Mouse (Mus musculus): ENCODE measurements around the gene Pcnx2. TPM values are rescaled to one million over a fixed set of nuclear protein-coding genes. Genes with fewer than 3 reads are reported as not detected.

Gene Pcnx2
- total RNA-seq, 2 experiments from 2014 or later = 0.49 to 0.56 TPM

DNA sequence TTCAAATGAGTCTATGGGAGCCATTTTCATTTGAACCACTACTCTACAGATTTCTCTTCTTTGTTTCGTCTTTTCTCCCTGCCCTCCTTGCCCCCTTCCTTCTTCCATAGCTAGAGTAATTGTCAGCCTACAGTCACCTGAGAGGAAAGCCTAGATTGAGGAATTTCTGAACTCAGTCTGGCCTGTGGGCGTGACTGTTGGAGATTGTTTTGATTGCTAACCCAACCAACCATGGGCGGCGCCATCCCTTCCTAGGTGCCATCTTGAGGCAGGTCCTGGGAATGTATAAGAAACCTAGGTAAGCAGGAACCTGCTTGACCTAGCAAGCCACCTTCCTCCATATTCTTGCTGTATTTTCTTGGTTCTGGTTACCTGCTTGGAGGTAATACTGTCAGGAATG, 172.0 kb downstream of the Pcnx2 start:
- peak in 1 of 2 experiments; percentile 8 for DNase-seq
- intact Hi-C loops (cut with DNase I) = no loop called here

DNA sequence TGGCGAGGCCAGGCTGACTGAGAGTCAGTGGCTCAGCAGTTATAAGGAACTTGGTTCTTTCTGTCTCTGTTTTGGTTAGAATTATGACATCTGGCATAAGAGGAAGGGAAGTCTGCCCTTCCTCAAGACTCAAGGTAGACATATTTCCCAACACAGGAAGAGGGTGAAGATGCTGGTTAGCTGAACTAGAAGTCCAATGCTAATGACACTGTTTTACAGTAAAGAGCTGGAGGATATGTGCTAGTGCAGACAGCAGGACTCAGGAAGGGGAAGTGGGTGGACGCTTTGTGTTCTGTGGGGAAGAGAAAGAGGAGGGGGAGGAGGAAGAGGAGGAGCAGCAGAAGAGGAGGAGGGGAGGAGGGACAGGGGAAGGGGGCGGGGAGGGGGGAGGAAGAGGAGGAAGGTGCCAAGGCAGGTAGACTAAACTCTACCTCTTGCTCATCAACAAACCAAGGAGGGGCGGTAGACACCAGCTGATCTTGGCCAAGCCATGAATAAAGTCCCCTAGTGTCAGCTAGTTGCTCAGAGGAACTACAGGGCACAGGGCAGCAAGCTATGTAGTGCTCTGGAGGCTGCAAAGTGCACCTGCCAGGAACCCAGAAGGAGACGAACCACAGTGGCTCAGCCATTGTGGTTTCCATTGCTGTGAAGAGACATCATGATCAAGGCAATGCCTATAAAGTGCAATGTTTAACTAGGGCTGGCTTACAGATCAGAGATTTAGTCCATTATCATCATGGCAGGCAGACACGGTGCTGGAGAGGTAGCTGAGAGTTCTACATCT, 172.9 kb downstream of the Pcnx2 start:
- DNase-seq = peak in 1 of 2 experiments; percentile 10
- intact Hi-C loops (cut with DNase I) = no loop called here

DNA sequence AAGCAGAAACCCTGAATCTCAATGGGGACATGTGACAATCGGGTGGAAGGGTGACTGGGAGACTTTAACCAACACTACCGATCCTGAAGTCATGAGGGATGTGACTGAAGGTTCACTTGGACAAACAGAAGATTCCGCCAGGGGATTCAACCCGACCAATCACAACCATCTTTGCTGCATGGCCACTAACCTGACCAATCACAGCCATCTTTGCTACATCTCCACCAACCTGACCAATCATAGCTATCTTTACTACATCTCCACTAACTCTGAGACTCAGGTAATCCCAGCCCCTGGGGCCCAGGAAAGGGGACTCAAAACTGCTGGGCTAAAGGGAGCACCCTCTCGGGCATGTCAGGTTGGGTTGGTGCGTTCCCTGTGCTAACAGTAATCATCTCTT, 174.7 kb downstream of the Pcnx2 start:
- no peak for DNase-seq
- intact Hi-C loops (cut with DNase I) = no loop called here

DNA sequence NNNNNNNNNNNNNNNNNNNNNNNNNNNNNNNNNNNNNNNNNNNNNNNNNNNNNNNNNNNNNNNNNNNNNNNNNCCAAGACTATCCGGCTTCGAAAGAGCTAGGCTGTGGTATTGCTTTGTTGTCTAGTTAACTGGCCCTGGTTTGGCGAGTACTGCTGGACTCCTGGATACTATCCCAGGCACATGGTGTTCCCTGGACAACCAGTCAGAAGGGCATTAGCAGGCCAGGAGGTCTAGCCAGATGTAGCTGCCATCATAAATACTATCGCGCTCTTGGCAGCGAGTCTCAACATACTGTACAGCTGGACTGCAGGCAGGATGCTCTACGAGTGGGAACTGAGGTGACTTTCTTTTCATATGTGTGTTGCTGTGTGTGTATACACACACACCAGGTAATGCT, 175.4 kb downstream of the Pcnx2 start:
- intact Hi-C loops (cut with DNase I) = no loop called here
- DNase-seq = peak; percentile 34 to 49

DNA sequence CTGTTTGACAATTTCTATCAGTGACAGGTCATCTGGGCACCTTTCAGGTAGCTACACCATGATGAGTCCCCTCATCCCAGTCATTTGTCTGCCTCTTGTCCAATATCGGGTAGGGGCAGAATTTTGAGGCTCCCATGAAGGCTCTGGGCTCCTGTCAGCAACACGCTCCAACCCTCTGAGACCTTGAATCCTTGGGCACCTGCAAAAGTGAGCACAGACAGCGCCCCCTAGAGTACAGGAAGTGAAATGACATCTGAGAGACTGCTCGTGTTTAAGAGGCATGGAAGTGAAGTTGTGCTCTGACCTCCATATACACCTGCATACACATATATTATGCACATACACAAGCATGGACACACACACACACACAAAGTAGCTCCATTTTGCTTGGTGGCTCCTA, 179.2 kb downstream of the Pcnx2 start:
- intact Hi-C loops (cut with DNase I) = loop anchor here (5.0 kb wide), 1 partner anchor 142 kb away; no protein-coding TSS in a partner anchor

DNA sequence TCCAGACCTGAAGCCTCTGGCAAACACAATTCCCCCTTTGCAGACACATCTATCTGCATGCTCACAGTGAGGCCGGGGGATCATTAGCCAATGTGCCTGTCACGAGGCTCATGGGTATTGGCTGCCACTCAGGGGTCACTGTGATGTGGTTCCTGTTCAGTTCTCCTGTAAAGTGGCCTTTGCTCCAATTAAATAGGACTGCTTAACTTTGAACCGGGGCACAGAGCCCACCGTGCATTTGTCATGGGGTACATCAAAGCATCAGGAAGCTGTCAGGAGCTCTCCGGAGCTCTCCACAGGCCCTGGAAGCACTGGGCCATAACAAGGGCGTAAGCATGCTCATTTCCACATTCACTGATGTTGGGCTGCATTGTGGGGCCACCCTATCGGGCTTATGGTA, 181.5 kb downstream of the Pcnx2 start:
- intact Hi-C loops (cut with DNase I) = loop anchor here (5.0 kb wide), 1 partner anchor 139 kb away; no protein-coding TSS in a partner anchor
- no peak for DNase-seq

More for the DNA sequence above, 179.2 kb downstream of the Pcnx2 start:
- DNase-seq = no peak

DNA sequence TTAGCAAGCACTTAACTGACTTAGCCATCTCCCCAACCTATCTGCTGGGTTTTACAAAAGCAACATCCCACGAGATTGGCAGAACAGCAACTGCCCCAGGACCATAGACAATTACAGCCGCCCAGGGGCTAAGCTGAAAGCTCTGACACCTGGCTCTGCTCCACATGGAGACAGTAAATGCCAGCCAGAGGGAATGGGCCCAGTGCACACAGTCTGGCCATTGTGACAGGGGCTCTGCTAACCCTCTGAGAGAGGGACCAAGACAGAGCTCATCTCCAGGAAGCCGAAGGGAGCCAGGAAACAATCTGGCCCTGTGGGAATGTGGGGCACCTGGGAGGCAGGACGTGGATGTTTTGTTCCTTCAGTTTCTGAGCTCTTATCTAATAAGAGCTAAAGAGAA, 181.9 kb downstream of the Pcnx2 start:
- intact Hi-C loops (cut with DNase I) = loop anchor here (5.0 kb wide), 1 partner anchor 139 kb away; no protein-coding TSS in a partner anchor
- DNase-seq = no peak

DNA sequence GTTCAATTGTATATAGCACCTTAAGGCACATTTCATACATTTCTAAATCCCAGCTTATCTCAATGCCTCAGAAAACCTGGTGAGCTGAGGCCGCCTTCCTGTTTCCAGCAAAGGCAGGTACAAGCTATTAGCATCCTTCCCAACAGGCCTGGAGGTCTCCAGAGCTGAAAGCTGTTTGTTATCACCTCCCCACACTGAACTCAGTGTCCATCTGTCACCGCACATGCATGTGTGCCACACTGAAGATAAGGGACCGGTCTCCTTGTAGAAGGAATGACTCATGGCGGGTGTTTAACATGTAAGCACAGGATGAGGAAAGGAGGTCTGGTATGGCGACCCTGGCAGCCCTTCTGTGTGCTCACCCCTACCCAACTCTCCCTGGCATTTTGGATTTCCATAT, 186.6 kb downstream of the Pcnx2 start:
- intact Hi-C loops (cut with DNase I) = no loop called here
- DNase-seq = no peak

DNA sequence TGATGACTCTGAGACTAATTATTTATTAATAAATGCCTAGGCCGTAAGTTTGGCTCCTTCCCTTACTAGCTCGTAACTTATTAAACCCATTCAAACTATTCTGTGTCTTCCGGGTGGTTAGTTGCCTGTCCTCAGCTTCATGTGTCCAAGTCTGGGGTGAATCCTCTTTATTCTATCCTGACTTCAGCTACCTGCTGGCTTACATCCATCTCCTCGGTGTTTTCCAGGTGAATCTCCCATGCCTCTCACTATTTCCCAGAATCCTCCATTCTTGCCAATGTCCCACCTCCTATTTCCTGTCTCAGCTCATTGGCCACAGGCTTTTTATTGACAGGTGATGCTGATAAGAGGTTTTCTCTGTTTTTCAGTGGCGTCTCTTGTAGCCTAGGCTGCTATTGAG, 188.9 kb downstream of the Pcnx2 start:
- intact Hi-C loops (cut with DNase I) = no loop called here
- no peak for DNase-seq

DNA sequence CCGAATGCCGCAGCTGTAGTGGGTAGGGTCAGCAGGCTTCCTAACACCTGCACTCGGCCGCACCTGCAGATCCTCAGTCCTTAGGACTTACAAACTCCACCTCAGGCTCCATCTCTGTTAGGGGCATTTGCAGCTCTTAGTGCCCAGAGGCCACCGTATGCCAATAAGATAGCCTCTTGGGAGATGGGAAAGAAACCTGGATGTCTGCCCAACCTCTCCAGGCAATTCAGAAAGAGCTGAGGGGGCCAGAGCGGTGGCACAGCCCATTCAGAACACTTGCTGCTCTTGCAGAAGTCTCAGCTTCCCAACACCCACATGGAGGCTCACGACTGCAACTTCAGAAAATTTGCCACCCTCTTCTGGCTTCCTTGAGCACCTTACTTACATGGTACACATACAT, 192.3 kb downstream of the Pcnx2 start:
- DNase-seq = no peak
- intact Hi-C loops (cut with DNase I) = no loop called here

DNA sequence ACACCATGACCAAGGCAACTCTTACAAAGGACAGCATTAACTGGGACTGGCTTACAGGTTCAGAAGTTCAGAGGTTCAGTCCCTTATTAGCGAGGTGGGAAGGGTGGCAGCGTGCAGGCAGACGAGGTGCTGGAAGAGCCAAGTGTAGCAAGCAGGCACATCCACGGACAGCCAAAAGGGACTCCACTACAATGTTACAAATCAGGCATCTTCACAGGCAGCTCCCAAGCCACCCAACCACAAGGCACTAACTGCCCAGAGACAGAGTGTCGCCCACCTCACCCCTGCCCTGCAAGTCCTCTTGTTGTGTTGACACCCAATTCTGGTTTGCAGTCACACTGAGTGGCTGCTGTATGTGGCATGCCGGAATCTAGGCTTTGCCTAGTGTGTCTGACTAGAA, 193.7 kb downstream of the Pcnx2 start:
- intact Hi-C loops (cut with DNase I) = no loop called here
- DNase-seq = no peak

DNA sequence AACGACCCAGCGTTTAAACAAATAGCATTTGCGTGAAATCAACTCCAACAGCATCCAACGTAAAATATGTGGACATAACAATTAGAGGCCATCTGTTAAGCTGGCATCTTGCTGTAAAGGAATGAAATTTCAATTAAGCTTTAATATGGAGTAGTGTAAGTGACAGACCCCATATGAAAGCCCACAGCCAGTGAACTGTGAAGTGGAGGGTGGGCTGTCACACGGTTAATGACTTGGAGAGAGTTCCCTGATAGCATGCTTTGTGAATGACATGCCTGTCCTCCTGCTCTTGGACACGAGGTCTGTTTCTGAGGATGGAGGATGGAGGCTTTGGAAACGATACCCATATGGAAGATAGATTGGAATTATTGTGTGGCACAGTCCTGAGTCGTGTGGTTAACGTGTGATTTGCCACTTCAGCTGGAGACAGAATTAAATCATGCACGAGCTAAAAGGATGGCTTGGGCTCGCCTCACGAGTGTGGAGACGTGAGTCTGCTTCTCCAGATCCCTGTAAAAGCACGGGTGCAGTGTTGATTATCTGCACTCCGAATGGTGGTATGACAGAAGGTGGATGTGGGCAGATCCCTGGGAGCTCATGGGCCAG, 195.1 kb downstream of the Pcnx2 start:
- intact Hi-C loops (cut with DNase I) = no loop called here
- DNase-seq = no peak

Other genes starting within 250 kb of the Pcnx2 start
- 1 to 10 TPM; 1.9 to 2.3 TPM for gene Map10, start 228.5 kb downstream of the Pcnx2 start, total RNA-seq (2021)
- 10 to 100 TPM; 11.4 to 11.6 TPM for gene Ntpcr, start 168.4 kb downstream of the Pcnx2 start, total RNA-seq (2021)
- under 1 TPM in 1 of 2 experiments, not detected in 1; 0.05 TPM for gene Map3k21, start 12.1 kb upstream of the Pcnx2 start, total RNA-seq (2021)
- gene Kcnk1, start 96.9 kb upstream of the Pcnx2 start, total RNA-seq (2021) = under 1 TPM; 0.46 to 0.69 TPM